Mouse (Mus musculus) embryonic fibroblast, embryonic 13.5 days (primary cell): ENCODE data around the gene Trip12. TPM values are rescaled to one million over a fixed set of nuclear protein-coding genes. Genes with fewer than 3 reads are reported as not detected.

ENCODE experiments used
- H3K27ac ChIP-seq: 2 replicates; pipeline ENCODE4 v1.5.1; 2012; ENCODE audit warnings: low read length, control low read depth, inconsistent platforms; ENCODE audit not compliant: insufficient read depth
- H3K4me1 ChIP-seq: 2 replicates; pipeline ENCODE4 v1.6.1; 2011; ENCODE audit warnings: low read length; ENCODE audit not compliant: control insufficient read depth, insufficient read depth
- H3K4me3 ChIP-seq: 2 replicates; pipeline ENCODE4 v1.5.1; 2011; ENCODE audit warnings: mild to moderate bottlenecking, control low read depth, low read length; ENCODE audit not compliant: insufficient read depth
- CTCF ChIP-seq: IDR thresholded peaks from 2 replicates; pipeline ENCODE4 v1.5.1; 2011; ENCODE audit warnings: mild to moderate bottlenecking, control low read depth, low read length, moderate library complexity, borderline replicate concordance; ENCODE audit not compliant: insufficient read depth
- POLR2A ChIP-seq: IDR thresholded peaks from 2 replicates; pipeline ENCODE4 v1.6.1; 2011; ENCODE audit warnings: low read depth, mild to moderate bottlenecking, control low read depth, low read length, moderate library complexity
- polyA plus RNA-seq: library from polyadenylated mRNA; stranded (reverse); fragments of >200 nt; gene quantifications from 2 replicates; pipeline ENCODE4 v1.2.4, GENCODE M21; 2011; ENCODE audit warnings: low read depth; ENCODE audit not compliant: missing spikeins, insufficient read length

The Trip12 gene
- polyA plus RNA-seq, 1 experiment = 278 TPM

GRCm38 (mm10) chr1:84694688-84695474 is 145.4 kb downstream of the Trip12 start:
- TF ChIP-seq POLR2A (no peak), CTCF (no peak)
- Histone ChIP-seq H3K27ac (no peak overlapping the region), H3K4me1 (no peaks in the 10 kb centered on the region), H3K4me3 (peak overlapping the region; percentile 32)

- TF ChIP-seq CTCF = no peak
- no peak for TF ChIP-seq POLR2A
- Histone ChIP-seq H3K4me1 (no peaks in the 10 kb centered on the region), H3K27ac (no peak overlapping the region), H3K4me3 (no peak overlapping the region)
Observed at GRCm38 (mm10) chr1:84677910-84678309, 162.4 kb downstream of the Trip12 start.

Other genes starting within 250 kb of the Trip12 start
- 1.3 and 1.4 TPM in 2 replicates for gene Dner, start 144.3 kb downstream of the Trip12 start, polyA plus RNA-seq
- 6.9 and 7.0 TPM in 2 replicates for gene Fbxo36, start 675 bp downstream of the Trip12 start, polyA plus RNA-seq
- gene Slc16a14, start 94.6 kb upstream of the Trip12 start, polyA plus RNA-seq = not detected in 2 replicates